Mouse (Mus musculus) midbrain, embryonic 16.5 days (tissue): ENCODE results near the gene Cltrn. TPM values are rescaled to one million over a fixed set of nuclear protein-coding genes. Genes with fewer than 3 reads are reported as not detected.

Experiments
- ATAC-seq: fragments of 200-750 bp; cut with Nextera tagmentation; 2 replicates; pipeline ENCODE4 v1.8.0; 2017; ENCODE audit warnings: moderate TSS enrichment
- H3K27ac ChIP-seq: fragments of 300-500 bp; sonication (generic); 2 replicates; pipeline ENCODE4 v1.5.1; 2014; ENCODE audit warnings: mild to moderate bottlenecking, low read length, mixed read lengths
- H3K27me3 ChIP-seq: fragments of 300-500 bp; sonication (generic); 2 replicates; pipeline ENCODE4 v1.6.1; 2014; ENCODE audit warnings: low read depth, low read length, mixed read lengths; ENCODE audit not compliant: control insufficient read depth, insufficient read depth
- H3K36me3 ChIP-seq: fragments of 300-500 bp; sonication (generic); 2 replicates; pipeline ENCODE4 v1.6.1; 2014; ENCODE audit warnings: mild to moderate bottlenecking, low read length, moderate library complexity, mixed read lengths; ENCODE audit not compliant: control insufficient read depth, insufficient read depth
- H3K4me1 ChIP-seq: fragments of 300-500 bp; sonication (generic); 2 replicates; pipeline ENCODE4 v1.6.1; 2014; ENCODE audit warnings: mild to moderate bottlenecking, low read length, mixed read lengths; ENCODE audit not compliant: control insufficient read depth, insufficient read depth
- H3K4me2 ChIP-seq: fragments of 300-500 bp; sonication (generic); 2 replicates; pipeline ENCODE4 v1.6.1; 2014; ENCODE audit warnings: mild to moderate bottlenecking, low read length, mixed read lengths
- H3K4me3 ChIP-seq: fragments of 300-500 bp; sonication (generic); 2 replicates; pipeline ENCODE4 v1.5.1; 2014; ENCODE audit warnings: low read depth, mild to moderate bottlenecking, low read length, moderate library complexity, mixed read lengths
- H3K9ac ChIP-seq: fragments of 300-500 bp; sonication (generic); 2 replicates; pipeline ENCODE4 v1.6.1; 2014; ENCODE audit warnings: low read depth, low read length, mixed read lengths
- H3K9me3 ChIP-seq: fragments of 300-500 bp; sonication (generic); replicated peaks from 2 replicates; pipeline ENCODE4 v1.6.1; 2014; ENCODE audit warnings: mild to moderate bottlenecking, low read length, mixed read lengths; ENCODE audit not compliant: control insufficient read depth, poor library complexity, severe bottlenecking
- WGBS: fragments of 180-500 bp; shearing (Covaris S2); extraction: QIAGEN DNeasy Blood & Tissue Kit; methylation state at CpG from one replicate; pipeline ENCODE4 v1.1.7; 2014; 5-methylcytosine and 5-hydroxymethylcytosine counted together
- polyA plus RNA-seq: library from polyadenylated mRNA; unstranded; fragments of >200 nt; fragmentation: Nextera tagmentation; extraction: Ambion mirVana; gene quantifications from 2 replicates; pipeline ENCODE4 v1.2.1, GENCODE M21; 2015

Gene Cltrn
- polyA plus RNA-seq, 1 experiment from 2014 or later, result 0.24 TPM

DNA sequence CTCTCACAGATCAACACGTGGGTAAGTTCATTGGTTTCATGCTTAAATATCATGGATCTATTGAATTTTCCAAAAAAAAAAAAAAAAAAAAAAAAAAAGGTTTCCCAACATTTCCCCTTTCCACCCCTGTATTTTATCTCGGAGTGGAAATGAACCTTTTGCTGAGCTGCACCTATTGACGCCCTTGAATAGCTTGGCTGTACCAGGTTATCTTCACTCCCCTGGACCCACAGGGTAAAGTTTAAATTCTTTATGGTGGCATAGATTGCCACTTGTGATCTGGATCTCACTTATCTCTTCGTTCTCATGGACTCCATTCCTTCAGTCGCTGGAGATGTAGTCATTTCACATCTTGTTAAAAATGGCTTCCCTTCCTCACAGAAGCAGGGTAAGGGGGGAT lies 66.0 kb downstream of the Cltrn start:
- Histone ChIP-seq H3K9ac (no peak overlapping the region), H3K4me1 (no peaks in the 10 kb centered on the region), H3K36me3 (no peaks in the 10 kb centered on the region), H3K4me2 (no peak overlapping the region), H3K9me3 (no peaks in the 10 kb centered on the region), H3K27ac (no peak overlapping the region), H3K27me3 (no peaks in the 10 kb centered on the region; the same call in 1 of the 2 replicates), H3K4me3 (no peak overlapping the region)
- no peak for ATAC-seq
- WGBS, result 81% methylated on average over 5 of the region's 5 CpGs

DNA sequence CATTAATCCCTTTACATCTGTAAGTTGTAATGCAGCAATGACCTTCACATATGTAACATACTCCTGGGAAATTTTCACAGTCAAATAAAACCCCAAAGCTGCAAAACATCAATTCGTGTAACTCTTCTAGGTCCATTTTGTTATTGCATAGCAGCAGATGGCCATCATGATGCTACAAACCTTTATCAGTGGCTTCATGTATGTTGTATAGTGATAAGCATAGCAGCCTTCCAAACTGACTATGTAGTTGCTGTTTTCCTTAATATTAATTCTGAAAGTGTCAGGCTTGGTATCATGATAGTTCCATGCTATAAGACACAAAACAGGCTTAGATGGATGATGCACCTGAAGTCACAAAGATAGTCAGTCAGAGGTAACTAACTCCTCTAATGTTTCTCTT lies 76.1 kb downstream of the Cltrn start:
- Histone ChIP-seq H3K4me3 (no peak overlapping the region), H3K4me1 (no peaks in the 10 kb centered on the region), H3K27me3 (no peaks in the 10 kb centered on the region; the same call in none of the 2 replicates), H3K9me3 (no peaks in the 10 kb centered on the region), H3K4me2 (no peak overlapping the region), H3K27ac (no peak overlapping the region), H3K36me3 (no peaks in the 10 kb centered on the region), H3K9ac (no peak overlapping the region)
- WGBS, result 75% methylated on average over 1 of the region's 1 CpGs
- ATAC-seq, result no peak

Other genes starting within 250 kb of the Cltrn start
- gene Ap1s2, start 179.8 kb upstream of the Cltrn start, polyA plus RNA-seq, result 120 and 133 TPM in 2 replicates
- gene Zrsr2, start 130.2 kb upstream of the Cltrn start, polyA plus RNA-seq, result 53.9 and 54.1 TPM in 2 replicates
- gene Car5b, start 60.8 kb upstream of the Cltrn start, polyA plus RNA-seq, result 0.31 and 0.67 TPM in 2 replicates
- gene Siah1b, start 12.3 kb upstream of the Cltrn start, polyA plus RNA-seq, result 13.2 and 20.6 TPM in 2 replicates
- 0.15 and 0.27 TPM in 2 replicates for gene Ace2, start 50.5 kb downstream of the Cltrn start, polyA plus RNA-seq
- gene Bmx, start 169.4 kb downstream of the Cltrn start, polyA plus RNA-seq, result 0.46 and 0.74 TPM in 2 replicates
- 3.5 and 3.7 TPM in 2 replicates for gene Pir, start 180.5 kb downstream of the Cltrn start, polyA plus RNA-seq